Mouse (Mus musculus) gastrocnemius, postnatal 25 days (tissue): ENCODE results near the gene Nme7. TPM values are rescaled to one million over a fixed set of nuclear protein-coding genes. Genes with fewer than 3 reads are reported as not detected.

ENCODE experiments used
- DNase-seq: peaks from one replicate; pipeline ENCODE4 v3.0.0; 2022
- total RNA-seq, 2 experiments: library from RNA; stranded (reverse); gene quantifications; 1 replicate in 1 of 2; 2 replicates in 1 of 2; pipeline ENCODE4 v1.2.3; 2021

Gene Nme7
- total RNA-seq, 2 experiments from 2014 or later, result 1.6 to 1.8 TPM

- DNase-seq, result no peak
Observed at GRCm38 (mm10) chr1:164383621-164384020, 79.7 kb downstream of the Nme7 start.

GRCm38 (mm10) chr1:164384354-164384753 is 80.4 kb downstream of the Nme7 start:
- DNase-seq, result no peak

- no peak for DNase-seq
Observed at GRCm38 (mm10) chr1:164384972-164385371, 81.1 kb downstream of the Nme7 start.

DNA sequence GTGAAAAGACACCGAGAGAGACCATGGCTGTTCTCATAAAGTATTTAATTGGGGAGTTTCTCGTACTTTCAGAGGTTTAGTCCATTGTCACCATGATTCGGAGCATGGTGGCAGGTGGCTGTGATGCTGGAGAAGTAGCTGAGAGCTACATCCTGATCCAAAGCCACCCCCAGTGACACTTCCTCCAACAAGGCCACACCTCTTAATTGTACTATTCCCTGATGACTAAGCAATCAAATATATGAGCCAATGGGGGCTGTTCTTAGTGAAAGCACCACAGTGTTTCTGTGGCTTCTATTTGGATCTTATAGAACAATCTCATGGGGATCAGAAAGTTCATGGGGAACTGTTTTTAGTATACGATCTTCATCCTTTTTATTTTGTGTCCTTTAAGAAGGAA is 85.8 kb downstream of the Nme7 start:
- no peak for DNase-seq

DNA sequence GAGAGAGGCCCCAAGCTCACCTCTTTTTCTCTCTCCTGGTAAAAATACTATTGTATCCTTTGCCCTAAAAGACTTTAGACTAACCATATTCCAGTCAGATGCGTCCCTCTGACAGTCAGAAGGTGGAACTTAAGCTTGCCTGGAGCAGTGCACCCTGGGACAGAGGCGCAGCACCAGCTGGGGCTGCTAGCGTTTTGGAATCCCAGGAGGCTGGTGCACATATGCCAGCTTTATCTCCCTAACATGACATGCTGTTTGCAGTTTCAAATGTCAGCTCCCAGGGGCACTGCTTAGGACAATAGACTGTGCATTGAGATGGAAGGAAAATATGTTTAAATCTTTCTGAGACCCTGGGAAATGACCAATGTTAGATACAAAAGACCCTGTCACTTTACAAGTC is 88.3 kb downstream of the Nme7 start:
- no peak for DNase-seq

DNA sequence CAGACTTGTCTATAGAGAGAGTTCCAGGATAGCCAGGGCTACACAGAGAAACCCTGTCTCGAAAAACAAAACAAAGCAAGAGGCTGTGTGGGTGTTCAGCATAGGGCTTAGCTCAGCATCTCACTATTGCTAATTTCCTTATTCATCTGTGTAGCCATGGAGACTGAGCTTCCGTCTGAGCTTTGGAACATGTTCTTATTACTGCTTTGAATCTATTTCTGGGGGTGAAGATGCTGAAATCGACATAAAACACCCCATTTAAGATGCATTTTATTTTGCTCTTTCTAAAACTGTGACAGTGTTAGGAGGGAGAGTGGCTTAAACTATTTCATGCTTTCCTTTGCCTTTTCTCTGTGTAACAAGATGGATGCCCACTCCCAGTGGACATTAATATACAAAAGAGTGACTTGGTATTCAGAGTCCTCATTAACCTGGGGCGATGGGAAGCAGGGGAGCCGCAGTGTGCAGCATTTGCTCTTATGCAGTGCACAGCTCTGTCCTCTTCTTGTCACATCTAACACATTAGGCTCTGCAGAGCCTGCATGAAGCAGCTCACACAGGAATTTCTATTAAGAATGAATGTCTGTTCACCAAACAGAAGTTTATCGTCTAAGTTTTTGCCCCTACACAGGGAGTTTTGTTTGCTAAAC is 91.3 kb downstream of the Nme7 start:
- no peak for DNase-seq

- DNase-seq, result no peak
Observed at GRCm38 (mm10) chr1:164397672-164398071, 93.8 kb downstream of the Nme7 start.

DNA sequence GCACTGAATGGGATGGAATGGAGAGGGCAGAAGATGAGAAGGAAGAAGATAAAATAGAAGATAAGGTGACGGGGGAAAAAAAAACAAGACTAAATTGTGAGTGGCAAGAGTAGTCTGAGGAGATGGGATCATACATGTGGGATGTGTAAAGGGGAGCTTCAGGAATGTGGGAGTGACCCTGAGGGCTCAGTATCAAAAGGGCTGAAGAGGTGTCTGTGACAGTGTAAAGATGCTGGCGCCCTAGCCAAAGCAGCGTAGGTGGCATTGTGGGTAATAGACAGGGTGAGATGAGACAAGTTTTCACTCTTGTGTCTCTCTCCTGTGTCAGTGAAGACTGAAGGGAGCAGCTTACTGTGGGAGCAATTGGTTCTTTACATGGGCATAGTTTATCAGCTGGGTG is 95.7 kb downstream of the Nme7 start:
- DNase-seq, result no peak

DNA sequence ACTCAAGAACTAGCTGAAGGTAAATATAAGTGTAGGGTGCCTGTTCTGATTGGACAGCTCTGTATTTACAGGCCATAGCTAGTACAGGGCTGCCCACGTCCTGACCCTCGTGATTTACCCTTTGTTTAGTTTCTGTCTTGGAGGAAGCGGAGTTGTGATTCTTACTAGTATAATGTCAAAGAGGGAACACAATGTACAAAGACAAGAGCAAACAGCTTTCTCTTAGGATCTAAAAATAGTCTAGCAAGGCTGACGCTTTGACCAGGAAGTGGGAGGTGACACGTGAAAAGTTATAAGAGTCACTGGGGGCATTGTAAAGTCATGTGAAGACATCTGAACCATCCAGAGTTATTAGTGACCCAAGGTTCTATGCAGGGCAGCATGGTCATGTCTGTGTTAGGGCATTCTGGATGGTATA is 101.5 kb downstream of the Nme7 start:
- no peak for DNase-seq

DNA sequence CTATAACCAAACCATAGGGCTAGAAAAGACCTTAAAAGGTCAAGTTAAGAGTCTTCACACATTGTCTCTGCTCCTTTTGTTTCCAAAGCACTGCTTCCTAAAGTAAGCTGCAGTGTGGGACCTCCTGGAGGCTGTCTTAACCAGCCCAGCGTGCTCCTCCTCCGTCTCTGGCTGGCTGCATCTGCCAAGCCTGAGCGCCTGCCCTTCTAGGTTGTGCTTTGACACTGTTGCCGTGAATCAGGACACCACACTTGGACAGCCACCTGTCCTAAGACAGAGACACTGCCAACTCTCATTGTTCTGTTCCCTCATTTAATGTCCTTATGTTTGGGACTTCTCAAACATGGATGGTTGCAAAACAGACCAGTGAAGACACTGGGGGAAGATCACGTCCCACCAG is 102.6 kb downstream of the Nme7 start:
- DNase-seq, result no peak

DNA sequence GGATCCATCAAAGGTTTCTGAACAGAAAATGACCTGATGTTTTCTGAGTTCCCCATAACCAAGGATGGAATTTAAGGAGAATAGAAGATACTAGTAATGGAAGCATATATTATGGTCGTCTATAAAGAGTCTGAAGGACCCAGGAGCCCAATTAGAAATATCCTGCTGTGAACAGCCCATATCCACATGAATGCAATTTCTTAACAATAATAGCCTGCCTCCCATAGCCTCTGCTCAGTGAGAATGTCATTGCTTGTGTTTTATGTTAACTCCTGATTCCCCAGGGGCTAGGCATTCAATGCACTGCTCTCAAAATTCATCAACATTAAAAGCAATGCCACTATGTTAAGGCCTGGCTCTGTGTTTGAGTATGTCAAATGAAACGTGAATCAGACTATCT is 104.7 kb downstream of the Nme7 start:
- no peak for DNase-seq

DNA sequence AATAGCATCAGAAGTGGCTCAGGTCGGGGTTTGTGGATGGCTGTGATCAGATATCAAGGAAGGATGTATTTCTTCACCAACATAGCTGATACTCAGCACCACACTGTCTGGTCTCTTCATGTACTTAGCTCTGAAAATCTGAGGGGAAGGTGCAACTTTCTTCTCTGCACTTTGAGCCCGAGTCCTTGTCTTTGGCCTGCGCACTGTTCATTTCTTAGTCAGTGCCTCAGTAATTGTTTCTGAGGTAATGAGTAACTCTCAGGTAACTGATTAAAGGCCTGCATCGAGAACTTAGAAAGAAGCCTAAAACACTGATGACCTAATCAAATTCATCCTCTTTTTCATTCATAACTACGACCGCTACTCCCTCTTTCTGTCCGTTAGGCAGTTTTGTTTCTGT is 107.4 kb downstream of the Nme7 start:
- no peak for DNase-seq

- DNase-seq, result no peak
Observed at GRCm38 (mm10) chr1:164412906-164413305, 109.0 kb downstream of the Nme7 start.

DNA sequence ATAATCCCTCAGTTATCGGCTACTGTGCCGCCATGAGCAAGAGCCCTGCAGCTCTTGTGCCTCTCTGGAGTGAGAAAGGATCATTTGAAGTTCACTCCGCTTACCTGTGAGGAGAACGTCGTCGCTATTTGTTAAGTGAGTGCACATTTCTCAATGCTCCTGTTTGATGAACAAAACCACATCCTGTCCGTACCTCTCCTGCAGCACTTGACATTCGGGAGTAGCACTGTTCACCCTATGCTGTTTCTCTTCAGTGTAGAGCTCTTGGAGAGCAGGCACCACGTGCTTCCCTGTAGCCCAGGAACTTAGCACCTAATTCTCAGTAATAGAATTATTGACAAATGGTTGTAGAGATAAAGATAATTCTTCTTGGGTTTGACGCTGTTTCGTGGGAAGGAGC is 109.7 kb downstream of the Nme7 start:
- no peak for DNase-seq

DNA sequence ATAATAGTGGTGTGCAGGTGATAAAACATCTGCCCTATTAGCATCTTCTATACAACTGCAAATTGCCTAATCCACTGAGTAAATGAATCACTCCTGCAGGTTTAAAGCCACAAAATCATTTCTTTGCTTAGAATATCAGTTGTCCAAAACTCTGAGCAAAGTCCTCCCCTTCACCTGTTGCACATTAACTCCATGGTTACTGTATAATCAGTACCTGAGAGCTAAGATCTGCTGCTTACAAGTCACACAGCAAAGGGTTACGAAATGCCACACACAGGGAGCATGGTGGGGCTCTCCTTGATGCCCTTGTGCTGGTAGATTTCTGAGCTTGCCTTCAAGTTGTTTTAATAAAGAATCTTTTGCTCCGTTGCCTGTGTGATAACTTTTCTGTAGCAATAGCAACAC is 111.4 kb downstream of the Nme7 start:
- DNase-seq, result no peak

DNA sequence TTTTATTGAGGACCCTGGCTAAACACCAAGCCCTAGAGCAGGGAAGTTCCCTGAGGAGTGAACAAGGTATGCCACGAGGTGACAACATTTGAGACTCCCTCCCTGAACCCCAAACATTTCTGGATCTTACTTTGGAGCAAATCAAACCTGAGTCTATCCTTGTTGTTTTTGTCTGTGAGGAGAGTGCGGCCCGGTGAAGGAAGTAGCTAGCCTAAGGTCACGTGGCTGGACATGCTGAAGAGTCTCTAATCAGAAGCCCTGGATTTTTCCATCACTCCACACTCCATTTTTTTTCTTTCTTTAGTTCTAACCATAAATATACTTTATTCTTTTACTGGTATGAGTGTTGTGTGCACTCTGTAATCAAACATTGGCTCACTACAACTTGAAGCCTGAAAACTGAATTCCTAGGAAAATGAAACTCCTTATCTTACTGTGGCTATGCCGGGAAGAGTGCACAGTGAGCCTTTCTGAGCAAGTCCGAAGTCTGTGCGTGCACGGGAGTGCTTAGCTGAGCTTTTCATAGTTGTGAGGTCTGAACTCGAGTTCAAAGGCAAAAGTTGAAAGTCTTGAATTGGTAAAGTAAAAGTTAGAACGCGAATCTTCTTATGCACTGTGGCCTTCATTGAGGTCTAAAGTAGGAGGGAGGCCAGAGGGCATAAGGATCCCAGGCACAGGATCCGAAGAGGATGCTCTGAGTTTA is 112.9 kb downstream of the Nme7 start:
- no peak for DNase-seq

- no peak for DNase-seq
Observed at GRCm38 (mm10) chr1:164417604-164418003, 113.7 kb downstream of the Nme7 start.

GRCm38 (mm10) chr1:164418320-164418719 is 114.4 kb downstream of the Nme7 start:
- DNase-seq, result no peak

DNA sequence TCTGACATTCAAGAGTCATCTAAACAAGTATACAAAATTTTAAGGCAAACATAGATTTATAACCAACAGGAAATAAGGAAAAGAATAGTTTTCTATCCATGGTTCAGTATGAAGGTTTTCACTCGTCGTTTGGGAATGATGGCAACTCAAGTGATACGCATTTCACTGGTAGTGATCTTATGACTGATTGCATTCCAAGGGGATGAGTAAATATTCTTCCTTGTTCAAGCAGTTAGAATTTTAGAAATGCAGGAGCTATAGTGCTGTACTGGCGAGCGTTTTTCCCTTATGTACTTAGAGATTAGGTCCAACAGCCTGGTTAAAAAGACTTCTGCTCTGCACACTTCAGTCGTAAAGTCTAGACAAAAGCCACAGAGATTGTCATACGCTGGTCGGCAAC is 115.5 kb downstream of the Nme7 start:
- DNase-seq, result no peak

GRCm38 (mm10) chr1:164420623-164421354 is 116.9 kb downstream of the Nme7 start:
- DNase-seq, result no peak

DNA sequence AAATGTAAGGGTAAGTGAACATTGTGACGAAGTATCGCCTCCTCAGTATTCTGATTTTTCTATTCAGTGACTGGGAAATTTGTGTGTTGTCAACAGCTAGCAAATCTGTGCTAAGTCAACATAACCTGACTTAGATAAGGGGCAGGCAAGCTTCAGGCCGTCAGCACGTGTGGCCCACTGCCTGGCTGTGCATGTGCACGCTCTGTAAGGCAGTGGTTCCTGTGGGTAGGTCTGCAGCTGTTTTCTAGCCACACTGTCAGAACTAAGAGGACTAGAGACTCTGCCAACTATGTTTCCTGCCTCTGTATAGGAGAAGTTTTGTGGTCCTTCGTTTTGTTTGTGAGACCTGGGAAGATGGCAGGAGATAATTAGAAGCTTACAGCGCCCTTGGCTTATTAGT is 122.3 kb downstream of the Nme7 start:
- no peak for DNase-seq

DNA sequence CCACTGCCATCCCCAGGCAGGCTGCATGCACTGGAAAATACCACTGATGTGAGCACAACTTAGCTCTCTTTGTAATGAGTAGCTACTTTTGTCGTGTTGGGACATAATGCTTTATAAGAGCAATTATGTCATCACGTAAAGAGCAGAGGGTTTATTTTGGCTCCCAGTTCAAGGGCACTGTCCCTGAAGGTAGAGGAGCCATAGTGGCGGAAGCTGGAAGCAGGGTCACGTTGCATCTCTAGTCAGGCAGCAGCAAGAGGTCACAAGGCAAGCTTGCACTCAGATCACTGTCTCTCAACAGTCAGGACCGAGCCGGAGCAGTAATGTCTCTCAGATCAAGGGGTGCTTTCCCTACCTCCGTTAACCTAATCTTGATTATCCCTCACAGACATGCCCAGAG is 123.9 kb downstream of the Nme7 start:
- DNase-seq, result no peak

DNA sequence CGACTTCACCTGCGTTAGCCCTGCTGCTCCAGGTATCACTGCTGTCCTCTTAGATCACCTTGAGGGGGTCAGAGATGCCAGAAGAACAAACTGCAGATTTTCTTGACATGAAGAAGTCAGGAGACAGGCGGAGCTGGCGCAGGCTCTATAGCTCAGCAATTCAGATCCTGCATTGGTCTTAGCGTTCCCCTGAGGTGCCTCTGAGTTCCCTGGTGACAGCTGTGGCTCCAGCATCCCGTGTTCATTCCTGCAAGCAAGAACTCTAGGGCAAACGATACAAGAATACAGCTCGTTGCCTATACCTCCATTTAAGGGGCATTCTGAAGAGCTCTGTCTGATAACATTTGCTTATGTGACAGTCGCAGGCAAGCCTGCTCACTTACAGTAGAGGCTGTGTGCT is 124.7 kb downstream of the Nme7 start:
- DNase-seq, result no peak

- DNase-seq, result no peak
Observed at GRCm38 (mm10) chr1:164432649-164433048, 128.7 kb downstream of the Nme7 start.
